Mouse (Mus musculus) olfactory bulb, adult 2 months (tissue): Measurements from ENCODE around the gene Myrfl. TPM values are rescaled to one million over a fixed set of nuclear protein-coding genes. Genes with fewer than 3 reads are reported as not detected.

Experiments
- H3K27ac ChIP-seq: fragments of 200-500 bp; 2 replicates; pipeline ENCODE4 v1.5.1; 2012; ENCODE audit warnings: low read depth, low read length; ENCODE audit not compliant: insufficient read depth
- H3K4me1 ChIP-seq: fragments of 200-500 bp; 2 replicates; pipeline ENCODE4 v1.6.1; 2012; ENCODE audit warnings: low read length; ENCODE audit not compliant: control insufficient read depth, insufficient read depth
- H3K4me3 ChIP-seq: fragments of 200-500 bp; 2 replicates; pipeline ENCODE4 v1.5.1; 2012; ENCODE audit warnings: mild to moderate bottlenecking, low read depth, low read length, moderate library complexity; ENCODE audit not compliant: insufficient read depth
- CTCF ChIP-seq: fragments of 200-500 bp; IDR thresholded peaks from 2 replicates; pipeline ENCODE4 v1.5.1; 2012; ENCODE audit warnings: low read depth, mild to moderate bottlenecking, low read length, moderate library complexity; ENCODE audit not compliant: insufficient read depth
- POLR2A ChIP-seq: fragments of 200-500 bp; IDR thresholded peaks from 2 replicates; pipeline ENCODE4 v1.6.1; 2012; ENCODE audit warnings: mild to moderate bottlenecking, low read depth, low read length, moderate library complexity; ENCODE audit not compliant: insufficient read depth
- WGBS: fragments of 180-500 bp; shearing (Covaris S2); methylation state at CpG from one replicate; pipeline ENCODE4 v1.1.7; 2018; 5-methylcytosine and 5-hydroxymethylcytosine counted together
- polyA plus RNA-seq: library from polyadenylated mRNA; stranded (reverse); fragments of >200 nt; gene quantifications from 2 replicates; pipeline ENCODE4 v1.2.4, GENCODE M21; 2012; ENCODE audit warnings: low replicate concordance; ENCODE audit not compliant: missing spikeins, insufficient read depth, insufficient read length

The Myrfl gene
- not detected in 2 replicates for polyA plus RNA-seq

GRCm38 (mm10) chr10:116896336-116897177, at the start of gene Myrfl:
Gene Myrfl (minus strand): TSS chr10:116896919.
- Histone ChIP-seq H3K27ac (no peak within 1 kb of the TSS), H3K4me3 (no peak within 1 kb of the TSS), H3K4me1 (no peaks in the 10 kb centered on the region)
- 85% methylated on average over 17 of the region's 17 CpGs for WGBS
- no peak for TF ChIP-seq CTCF
- no peak for TF ChIP-seq POLR2A

- Histone ChIP-seq H3K4me1 (peaks cover 9% of the 10 kb centered on the region; the same call in 1 of the 2 replicates), H3K27ac (no peak overlapping the region), H3K4me3 (no peak overlapping the region)
- no peak for TF ChIP-seq POLR2A
- no peak for TF ChIP-seq CTCF
- WGBS = 77% methylated on average over 10 of the region's 10 CpGs
Observed at GRCm38 (mm10) chr10:116944940-116945339, 48.2 kb upstream of the Myrfl start.

GRCm38 (mm10) chr10:116944144-116944543, 47.4 kb upstream of the Myrfl start:
- Histone ChIP-seq H3K27ac (no peak overlapping the region), H3K4me1 (peaks cover 9% of the 10 kb centered on the region; the same call in 1 of the 2 replicates), H3K4me3 (no peak overlapping the region)
- 87% methylated on average over 3 of the region's 3 CpGs for WGBS
- TF ChIP-seq POLR2A (no peak), CTCF (no peak)

GRCm38 (mm10) chr10:116943025-116943424, 46.3 kb upstream of the Myrfl start:
- no peak overlapping the region for H3K4me3 ChIP-seq
- peaks cover 7% of the 10 kb centered on the region; the same call in 1 of the 2 replicates for H3K4me1 ChIP-seq
- H3K27ac ChIP-seq = no peak overlapping the region
- TF ChIP-seq POLR2A (no peak), CTCF (no peak)
- WGBS = 96% methylated on average over 6 of the region's 6 CpGs

DNA sequence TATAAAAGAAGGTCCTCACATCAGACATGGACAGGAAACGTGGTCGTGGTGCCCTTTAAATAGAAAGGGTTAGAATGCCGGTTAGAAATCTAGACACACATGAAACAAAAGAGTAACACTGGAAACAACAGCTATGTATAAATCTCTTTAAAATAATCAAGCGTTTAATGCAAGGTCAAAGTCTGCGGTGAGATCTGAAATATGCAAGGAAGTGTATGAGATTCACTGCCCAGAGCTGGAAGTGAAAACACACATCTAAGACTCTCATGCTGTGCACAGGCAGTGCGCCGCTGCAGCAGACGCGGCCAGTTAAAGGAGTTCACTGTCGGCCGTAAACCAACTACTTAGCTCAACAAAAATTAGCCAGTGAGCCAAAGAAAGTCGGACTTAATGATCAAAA, 38.3 kb upstream of the Myrfl start:
- no peak for TF ChIP-seq CTCF
- TF ChIP-seq POLR2A = no peak
- Histone ChIP-seq H3K4me1 (peaks cover 9% of the 10 kb centered on the region), H3K4me3 (no peak overlapping the region), H3K27ac (no peak overlapping the region)
- 63% methylated on average over 12 of the region's 12 CpGs for WGBS

GRCm38 (mm10) chr10:116933794-116934193, 37.1 kb upstream of the Myrfl start:
- Histone ChIP-seq H3K4me1 (peaks cover 9% of the 10 kb centered on the region), H3K4me3 (no peak overlapping the region), H3K27ac (no peak overlapping the region)
- 94% methylated on average over 7 of the region's 7 CpGs for whole genome bisulfite sequencing
- TF ChIP-seq CTCF = no peak
- TF ChIP-seq POLR2A = no peak

- WGBS = 89% methylated on average over 13 of the region's 13 CpGs
- Histone ChIP-seq H3K27ac (no peak overlapping the region), H3K4me3 (no peak overlapping the region), H3K4me1 (peaks cover 9% of the 10 kb centered on the region)
- TF ChIP-seq POLR2A = no peak
- TF ChIP-seq CTCF = no peak
Observed at GRCm38 (mm10) chr10:116932418-116932817, 35.7 kb upstream of the Myrfl start.

- 74% methylated on average over 15 of the region's 15 CpGs for WGBS
- Histone ChIP-seq H3K27ac (no peak overlapping the region), H3K4me1 (peaks cover 9% of the 10 kb centered on the region), H3K4me3 (no peak overlapping the region)
- TF ChIP-seq CTCF (no peak), POLR2A (no peak)
Observed at GRCm38 (mm10) chr10:116931497-116932179, 34.9 kb upstream of the Myrfl start.

DNA sequence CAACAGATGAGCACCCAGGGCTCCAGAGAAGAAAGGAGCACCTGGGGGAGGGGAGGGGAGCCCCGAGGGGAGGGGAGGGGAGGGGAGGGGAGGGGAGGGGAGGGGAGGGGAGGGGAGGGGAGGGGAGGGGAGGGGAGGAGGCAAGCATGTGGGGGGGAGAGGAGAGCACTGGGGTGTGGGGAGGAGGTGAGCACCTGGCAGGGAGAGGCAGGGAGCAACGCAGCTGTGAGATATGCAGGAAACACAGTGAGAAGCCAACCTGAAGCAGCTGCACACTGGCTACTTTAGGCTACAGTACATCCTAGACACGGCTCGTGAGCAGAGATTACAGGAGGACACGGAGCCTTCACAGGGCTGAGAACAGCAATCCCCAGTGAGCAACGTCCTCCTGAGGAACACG, 34.2 kb upstream of the Myrfl start:
- no peak for TF ChIP-seq POLR2A
- no peak for TF ChIP-seq CTCF
- WGBS = 86% methylated on average over 6 of the region's 7 CpGs
- Histone ChIP-seq H3K4me3 (no peak overlapping the region), H3K4me1 (peaks cover 9% of the 10 kb centered on the region), H3K27ac (no peak overlapping the region)
